Comparison of ENCODE assay signal across 24 mouse cellular contexts in genomic region chr10:53178561-53178960, GRCm38 (mm10).
DNase-seq lines count a peak whose midpoint lies in the region; ATAC-seq and TF ChIP-seq lines count a peak whose summit lies in the region.
"Had no signal": no experiment of that assay in that cellular context is flagged by ENCODE, and none has a peak within 500 bp of the region (broad histone marks: within the 10 kb centered on the region; RNA-seq: fewer than 3 reads in every experiment).

No protein-coding gene starts in this region.

- no peak for ATAC-seq in heart, embryonic 11.5 days (replicated peaks; ENCODE audit: insufficient number of reproducible peaks, low FRiP score, low TSS enrichment)
- no peak for ATAC-seq in limb, embryonic 14.5 days (ENCODE audit: low FRiP score, low read depth)
- no peak for ATAC-seq in hindbrain, embryonic 11.5 days (ENCODE audit: low FRiP score)
- ATAC-seq in cerebellum, adult (ENCODE audit: insufficient number of reproducible peaks, low FRiP score, low TSS enrichment) = no peak
- ATAC-seq: forebrain, embryonic 14.5 days; intestine, postnatal 0 days had no signal

- WGBS in heart, embryonic 11.5 days (ENCODE audit: insufficient replicate concordance) = 67% methylated on average over 6 of the region's 6 CpGs
- 44% methylated on average over 6 of the region's 6 CpGs for WGBS in limb, embryonic 14.5 days
- WGBS in limb, embryonic 10.5 days = 72% methylated on average over 6 of the region's 6 CpGs
- WGBS in hindbrain, embryonic 11.5 days = 63% methylated on average over 6 of the region's 6 CpGs

- peak; percentile 2 for DNase-seq in embryo, embryonic 10.5 days (ENCODE audit: low spot score)
- DNase-seq in embryo, embryonic 11 days = no peak
- DNase-seq in heart, postnatal 4 days = no peak
- peak; percentile 2 for DNase-seq in limb, embryonic 14.5 days (ENCODE audit: low spot score)
- no peak for DNase-seq in limb, embryonic 10.5 days (ENCODE audit: low spot score)
- DNase-seq in hindbrain, embryonic 11.5 days (ENCODE audit: low spot score) = no peak
- DNase-seq: adrenal gland, adult 8-10 months; cerebellum, adult 9-10 months; cerebellum, postnatal 36 days; kidney, adult 9 months; kidney, postnatal 10 days; layer of hippocampus, postnatal 36 days; lung, embryonic 14.5 days; lung, postnatal 14 days; midbrain, embryonic 14.5 days; thymus, adult 2 months; thymus, postnatal 36 days had no signal

- no peaks in the 10 kb centered on the region for H3K27me3 ChIP-seq in heart, embryonic 11.5 days (ENCODE audit: control insufficient read depth, insufficient read depth, low read length)
- H3K27me3 ChIP-seq in limb, embryonic 14.5 days (ENCODE audit: control insufficient read depth, insufficient read depth, low read length) = no peaks in the 10 kb centered on the region
- no peaks in the 10 kb centered on the region for H3K27me3 ChIP-seq in limb, embryonic 10.5 days (ENCODE audit: low read depth, poor library complexity, severe bottlenecking)
- H3K27me3 ChIP-seq in hindbrain, embryonic 11.5 days (ENCODE audit: control insufficient read depth, insufficient read depth, low read length) = no peaks in the 10 kb centered on the region
- H3K27me3 ChIP-seq: CH12.LX; liver, embryonic 15.5 days had no signal

- peak overlapping the region; percentile 62; the same call in 1 of the 2 replicates for H3K27ac ChIP-seq in heart, embryonic 11.5 days (ENCODE audit: low read depth, low read length)
- H3K27ac ChIP-seq in limb, embryonic 14.5 days (replicated peaks; ENCODE audit: low read depth, low read length) = no peak overlapping the region
- H3K27ac ChIP-seq in limb, embryonic 10.5 days = no peak overlapping the region
- no peak overlapping the region for H3K27ac ChIP-seq in hindbrain, embryonic 11.5 days (ENCODE audit: low read depth, low read length)
- H3K27ac ChIP-seq: hindbrain, embryonic 14.5 days; liver, embryonic 15.5 days had no signal

- H3K9me3 ChIP-seq in heart, embryonic 11.5 days (replicated peaks; ENCODE audit: control insufficient read depth, low read length) = no peaks in the 10 kb centered on the region
- H3K9me3 ChIP-seq in limb, embryonic 14.5 days (ENCODE audit: control insufficient read depth, low read length) = no peaks in the 10 kb centered on the region
- H3K9me3 ChIP-seq in limb, embryonic 10.5 days (replicated peaks) = no peaks in the 10 kb centered on the region
- no peaks in the 10 kb centered on the region for H3K9me3 ChIP-seq in hindbrain, embryonic 11.5 days (ENCODE audit: control insufficient read depth, low read length)
- H3K9me3 ChIP-seq: liver, embryonic 15.5 days had no signal

- H3K4me1 ChIP-seq in heart, embryonic 11.5 days (ENCODE audit: control insufficient read depth, insufficient read depth, low read length) = peaks cover 15% of the 10 kb centered on the region
- H3K4me1 ChIP-seq in limb, embryonic 14.5 days (ENCODE audit: control insufficient read depth, insufficient read depth, low read length) = peaks cover 2% of the 10 kb centered on the region
- H3K4me1 ChIP-seq in limb, embryonic 10.5 days = peaks cover 37% of the 10 kb centered on the region
- no peaks in the 10 kb centered on the region for H3K4me1 ChIP-seq in hindbrain, embryonic 11.5 days (replicated peaks; ENCODE audit: control insufficient read depth, insufficient read depth, low read length)
- H3K4me1 ChIP-seq: liver, embryonic 15.5 days had no signal

- no peak overlapping the region for H3K9ac ChIP-seq in heart, embryonic 11.5 days (ENCODE audit: low read depth, low read length)
- H3K9ac ChIP-seq in limb, embryonic 14.5 days (ENCODE audit: low read depth, low read length, severe bottlenecking) = no peak overlapping the region
- H3K9ac ChIP-seq in hindbrain, embryonic 11.5 days (ENCODE audit: low read depth, low read length) = no peak overlapping the region
- H3K9ac ChIP-seq: hindbrain, embryonic 14.5 days; liver, embryonic 15.5 days; lung, embryonic 14.5 days had no signal

- TF ChIP-seq POLR2A in limb, embryonic 14.5 days (IDR thresholded peaks at IDR 0.05; ENCODE audit: borderline replicate concordance, extremely low read depth, insufficient read depth, insufficient read length) = no peak

- no peak overlapping the region for H3K4me2 ChIP-seq in heart, embryonic 11.5 days
- no peak overlapping the region for H3K4me2 ChIP-seq in limb, embryonic 14.5 days (replicated peaks; ENCODE audit: low read depth, low read length, severe bottlenecking)
- no peak overlapping the region for H3K4me2 ChIP-seq in hindbrain, embryonic 11.5 days (replicated peaks; ENCODE audit: low read depth, low read length)
- H3K4me2 ChIP-seq: hindbrain, embryonic 14.5 days; liver, embryonic 15.5 days; lung, embryonic 14.5 days had no signal

- H3K4me3 ChIP-seq in heart, embryonic 11.5 days (ENCODE audit: low read depth, low read length) = no peak overlapping the region
- no peak overlapping the region for H3K4me3 ChIP-seq in limb, embryonic 14.5 days (replicated peaks; ENCODE audit: low read length)
- H3K4me3 ChIP-seq in limb, embryonic 10.5 days = no peak overlapping the region
- H3K4me3 ChIP-seq in hindbrain, embryonic 11.5 days (ENCODE audit: low read depth, low read length) = no peak overlapping the region
- H3K4me3 ChIP-seq: liver, embryonic 15.5 days had no signal

- H3K36me3 ChIP-seq in heart, embryonic 11.5 days (ENCODE audit: control insufficient read depth, insufficient read depth, low read length) = no peaks in the 10 kb centered on the region
- no peaks in the 10 kb centered on the region for H3K36me3 ChIP-seq in limb, embryonic 14.5 days (ENCODE audit: control insufficient read depth, insufficient read depth, low read length)
- no peaks in the 10 kb centered on the region for H3K36me3 ChIP-seq in limb, embryonic 10.5 days
- H3K36me3 ChIP-seq in hindbrain, embryonic 11.5 days (ENCODE audit: control insufficient read depth, insufficient read depth, low read length) = no peaks in the 10 kb centered on the region
- H3K36me3 ChIP-seq: liver, embryonic 15.5 days had no signal

Comparison
In these comparisons a context has a peak if more than half of its experiments do, and no peak if none do; other contexts are left out.
1. DNase-seq: peak in embryo, embryonic 10.5 days (single experiment) and limb, embryonic 14.5 days (single experiment); none in embryo, embryonic 11 days (single experiment), heart, postnatal 4 days (single experiment), limb, embryonic 10.5 days (single experiment) and hindbrain, embryonic 11.5 days (single experiment).